Mouse (Mus musculus) inflammation-experienced regulatory T-cells, adult 6 months (primary cell): ENCODE measurements around the gene Mrps30. TPM values are rescaled to one million over a fixed set of nuclear protein-coding genes. Genes with fewer than 3 reads are reported as not detected.

Source experiments
- ATAC-seq: one replicate; pipeline ENCODE4 v1.8.0; 2017
- polyA plus RNA-seq, 3 experiments: library from polyadenylated mRNA; unstranded; fragments of 100-300 nt; shearing (Covaris generic); gene quantifications; one replicate each; pipeline ENCODE4 v1.2.1; 2017

The Mrps30 gene
- 1 to 10 TPM; 1.9 to 3.1 (median 2.4) TPM for polyA plus RNA-seq

DNA sequence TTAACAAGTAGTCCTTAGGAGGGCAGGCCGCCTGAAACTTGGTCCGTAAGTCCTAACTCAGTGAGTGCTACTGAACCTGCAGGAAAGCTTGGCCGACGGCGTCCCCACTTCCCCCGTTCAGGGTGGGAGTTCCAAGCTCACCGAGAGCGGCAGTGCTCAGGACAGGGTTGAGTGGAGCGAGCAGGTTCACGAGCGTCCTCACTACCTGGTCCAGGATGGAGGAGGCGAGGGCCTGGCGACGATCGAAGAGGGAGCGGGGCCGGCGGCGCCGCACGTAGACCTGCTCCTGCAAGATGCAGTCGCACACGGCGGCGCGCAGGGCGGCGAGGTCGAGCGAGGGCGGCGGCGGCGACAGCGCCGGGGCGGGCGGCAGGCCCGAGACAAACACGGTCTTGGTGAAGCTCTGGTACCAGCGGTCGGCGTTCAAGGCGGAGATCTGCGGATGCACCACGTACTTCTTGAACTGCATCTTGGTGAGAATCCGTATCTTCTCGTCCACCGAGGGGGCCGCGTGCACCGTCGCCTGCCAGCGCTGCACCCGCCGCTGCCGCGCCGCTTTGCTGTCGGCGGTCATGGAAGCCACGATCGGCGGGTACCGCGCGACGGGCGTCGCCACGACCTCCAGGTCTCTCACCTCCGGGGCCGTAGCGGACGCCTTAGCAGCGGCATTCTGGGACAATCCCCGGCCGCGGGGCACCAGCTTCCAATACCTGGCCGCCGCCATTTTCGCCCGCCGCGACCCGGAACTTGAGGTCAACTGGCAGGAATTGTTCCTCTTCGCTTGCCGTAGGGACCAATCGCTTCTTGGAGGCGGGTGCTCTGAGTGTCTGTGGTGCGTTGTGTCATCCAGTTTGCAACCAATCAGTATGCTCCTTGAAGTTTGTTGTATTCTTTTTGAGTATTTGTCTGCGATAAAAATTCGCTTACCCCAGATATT is at the start of gene Mrps30, which contains the start of gene B430218F22Rik:
Gene Mrps30 (minus strand): TSS at position 742 of the 937 bp plus-strand sequence.
Gene B430218F22Rik (plus strand): TSS at position 120 of the 937 bp plus-strand sequence.
- ATAC-seq = peak; percentile 95

DNA sequence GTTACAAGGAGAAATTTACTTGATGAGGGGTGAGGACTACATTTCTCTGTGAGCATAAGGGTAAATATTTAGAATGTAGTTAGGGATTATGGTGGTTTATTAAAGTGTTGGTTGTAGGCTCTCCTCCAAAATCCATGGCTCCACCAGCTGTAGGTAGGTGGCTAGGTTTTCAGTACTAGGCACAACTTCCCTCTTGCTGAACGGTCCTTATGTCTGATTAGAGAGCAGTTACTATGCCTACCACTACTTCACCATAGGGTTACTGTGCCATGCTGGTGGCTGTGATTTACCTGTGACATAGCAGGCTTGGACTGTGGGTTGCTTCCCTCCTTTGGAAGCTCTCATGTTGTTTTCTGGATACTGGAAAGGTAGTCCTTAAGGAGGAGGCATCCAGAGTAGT is 33.8 kb upstream of the Mrps30 start:
- no peak for ATAC-seq

DNA sequence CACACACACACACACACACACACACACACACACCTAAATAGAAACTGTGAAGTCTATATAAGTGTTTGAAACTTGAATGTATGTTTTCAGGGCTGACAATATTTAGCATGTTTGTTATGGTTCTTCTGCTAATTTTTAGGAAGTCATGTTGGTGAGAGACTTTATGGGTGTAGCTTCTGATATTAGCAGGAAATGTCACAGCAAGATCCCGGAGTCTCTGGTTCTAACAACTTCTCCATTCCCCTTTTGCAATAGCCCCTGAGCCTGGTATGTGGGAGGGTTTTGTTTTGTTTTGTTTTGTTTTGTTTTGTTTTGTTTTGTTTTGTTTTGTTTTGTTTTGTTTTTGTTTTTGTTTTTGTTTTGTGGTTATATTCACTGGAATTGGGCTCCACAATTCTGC is 33.4 kb upstream of the Mrps30 start:
- no peak for ATAC-seq

DNA sequence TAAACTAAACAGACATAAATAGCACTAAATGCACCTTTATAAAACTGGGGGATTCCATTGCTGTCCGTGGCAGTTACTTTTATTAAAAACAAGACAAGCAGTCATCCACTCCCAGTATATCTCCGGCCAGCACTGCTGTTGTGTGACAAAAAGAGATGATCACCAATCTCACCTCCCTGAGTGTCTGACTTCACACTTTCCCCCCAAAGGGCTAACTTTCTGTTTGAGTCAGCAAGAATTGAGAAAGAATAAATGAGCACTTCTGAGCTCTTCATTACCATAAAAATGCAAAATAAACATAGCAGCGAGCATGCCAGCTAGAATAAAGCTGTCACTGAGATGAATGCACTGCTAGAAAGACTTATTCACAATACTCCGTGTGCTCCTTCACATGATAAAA is 31.1 kb upstream of the Mrps30 start:
- no peak for ATAC-seq

DNA sequence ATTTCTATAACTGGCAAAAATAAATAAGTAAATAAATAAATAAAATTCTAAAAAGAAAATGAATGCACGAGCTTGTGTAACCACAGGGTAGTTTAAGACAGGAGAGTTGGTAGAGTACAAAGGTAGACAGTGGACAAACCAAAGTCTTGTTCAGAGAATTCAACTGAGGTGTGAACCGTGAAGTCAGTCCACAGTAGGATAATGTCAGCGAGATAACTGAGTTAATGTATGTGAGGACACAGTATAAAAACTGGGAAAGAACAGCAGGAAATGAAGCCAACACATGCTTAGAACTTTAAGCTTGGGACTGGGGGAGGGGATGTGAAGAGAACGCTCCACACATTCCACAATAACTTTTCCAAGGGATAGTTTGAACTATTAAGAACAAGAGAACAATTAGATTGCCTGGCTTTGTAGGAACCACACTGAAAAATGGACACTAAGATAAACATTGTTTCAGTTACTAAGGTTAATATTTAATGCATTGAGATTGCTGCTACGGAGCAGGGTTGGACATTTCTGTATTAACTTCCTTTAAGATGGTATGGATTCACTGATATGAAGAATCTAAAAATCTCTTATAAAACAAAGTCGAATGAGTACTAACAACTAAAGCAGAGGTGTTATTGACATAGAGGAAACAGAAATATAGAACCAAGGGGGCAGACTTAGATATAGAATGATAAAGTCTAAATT is 24.4 kb upstream of the Mrps30 start:
- no peak for ATAC-seq

DNA sequence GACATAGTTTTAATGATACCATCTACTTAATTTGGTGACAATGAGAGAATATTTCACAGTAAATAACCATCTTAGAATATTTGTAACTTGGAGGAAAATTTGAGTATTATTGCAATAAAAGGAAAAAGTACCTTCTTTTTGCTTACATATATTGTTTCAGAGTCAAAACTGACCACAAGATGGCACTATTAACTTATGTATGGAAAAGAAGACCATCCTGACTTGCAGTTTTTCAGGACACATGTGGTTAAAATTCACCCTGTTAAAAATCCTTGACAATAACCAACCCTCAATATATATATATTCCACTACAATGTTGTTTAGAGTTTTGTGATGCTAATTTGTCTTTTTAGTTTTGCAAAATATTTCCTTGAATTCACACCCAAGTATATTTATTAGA is 16.5 kb upstream of the Mrps30 start:
- ATAC-seq = no peak

DNA sequence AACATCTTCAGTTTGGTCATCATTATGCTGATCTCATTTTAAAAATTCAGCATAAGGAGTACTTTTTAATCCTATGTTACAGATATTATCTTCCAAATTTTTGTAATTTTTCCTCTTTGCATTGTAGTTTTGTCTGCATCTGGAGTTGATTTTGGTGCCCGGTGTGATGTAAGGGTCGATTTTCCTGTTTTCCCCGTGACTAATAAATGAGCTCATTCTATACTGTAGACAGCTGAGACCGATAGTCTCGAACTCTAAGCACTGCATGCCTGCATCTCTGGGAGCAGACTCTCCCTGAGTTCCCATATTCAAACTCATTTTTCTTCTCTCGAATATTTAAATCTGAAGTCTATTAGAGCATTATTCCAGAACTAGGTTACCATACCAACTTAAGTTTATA is 13.3 kb upstream of the Mrps30 start:
- no peak for ATAC-seq

DNA sequence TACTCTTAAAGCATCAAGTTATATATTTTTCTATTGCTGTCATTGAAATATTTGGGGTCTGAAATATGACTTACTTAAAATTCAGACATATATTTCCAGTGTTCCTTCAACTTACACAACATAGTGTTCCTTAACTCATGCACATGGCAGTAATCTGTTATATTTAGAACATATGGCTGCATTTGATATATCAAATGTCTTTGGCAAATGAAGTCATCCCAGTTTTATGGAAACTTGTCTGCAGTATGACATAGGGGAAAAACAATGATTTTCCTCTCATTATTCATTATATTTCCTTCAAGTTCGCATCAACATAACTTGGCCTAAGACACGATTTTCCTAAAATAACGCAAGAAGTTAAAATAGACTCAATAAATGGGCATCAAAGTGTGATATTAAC is 8.8 kb upstream of the Mrps30 start:
- ATAC-seq = no peak

DNA sequence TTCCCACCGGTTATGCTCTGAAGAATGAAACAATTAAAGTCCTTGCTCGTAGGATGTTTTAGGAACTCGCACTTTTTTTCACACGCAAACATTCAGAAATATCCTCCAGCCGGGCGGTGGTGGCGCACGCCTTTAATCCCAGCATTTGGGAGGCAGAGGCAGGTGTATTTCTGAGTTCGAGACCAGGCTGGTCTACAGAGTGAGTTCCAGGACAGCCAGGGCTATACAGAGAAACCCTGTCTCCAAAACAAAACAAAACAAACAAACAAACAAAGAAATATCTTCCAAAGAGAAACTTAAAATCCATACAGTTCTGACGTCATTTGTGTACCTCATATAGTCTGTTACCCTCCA is 373 bp upstream of the Mrps30 start:
- peak; percentile 18 for ATAC-seq

DNA sequence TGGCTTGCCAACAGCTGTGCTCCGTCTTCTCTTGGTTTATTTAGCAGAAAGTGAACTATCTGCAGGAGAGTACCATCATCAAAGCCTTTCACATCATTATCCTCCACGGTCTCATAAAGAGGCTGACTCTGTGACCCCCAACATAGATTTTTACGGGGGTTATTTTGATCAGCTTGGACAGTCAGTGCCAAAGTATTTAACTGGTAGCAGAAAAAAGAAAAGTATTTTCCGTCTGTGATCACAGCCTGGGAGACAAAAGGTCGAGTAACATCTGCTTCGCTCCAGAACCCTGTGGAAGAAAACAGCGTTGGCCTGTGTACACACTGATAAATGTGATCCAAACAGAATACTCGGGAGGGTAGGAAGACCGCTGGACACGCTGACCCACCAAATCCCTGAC is 6.7 kb downstream of the Mrps30 start:
- no peak for ATAC-seq

DNA sequence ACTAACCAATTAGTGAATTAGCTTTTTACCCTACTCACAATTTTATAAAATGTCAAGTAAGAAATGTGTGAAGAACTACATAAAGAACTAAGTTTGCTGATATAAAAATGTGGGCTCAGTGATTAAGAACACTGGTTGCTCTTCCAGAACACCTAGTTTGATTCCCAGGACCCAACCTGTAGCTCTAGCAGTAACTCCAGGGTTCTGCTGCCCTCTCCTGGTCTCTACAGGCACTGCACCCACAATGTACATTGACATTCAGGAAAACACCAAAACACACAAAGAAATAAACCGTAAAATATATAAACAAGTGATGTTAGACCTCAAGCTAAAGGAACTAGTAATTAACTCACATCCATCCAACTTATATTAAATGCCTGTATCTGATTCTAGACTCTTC is 7.9 kb downstream of the Mrps30 start:
- peak; percentile 87 for ATAC-seq

DNA sequence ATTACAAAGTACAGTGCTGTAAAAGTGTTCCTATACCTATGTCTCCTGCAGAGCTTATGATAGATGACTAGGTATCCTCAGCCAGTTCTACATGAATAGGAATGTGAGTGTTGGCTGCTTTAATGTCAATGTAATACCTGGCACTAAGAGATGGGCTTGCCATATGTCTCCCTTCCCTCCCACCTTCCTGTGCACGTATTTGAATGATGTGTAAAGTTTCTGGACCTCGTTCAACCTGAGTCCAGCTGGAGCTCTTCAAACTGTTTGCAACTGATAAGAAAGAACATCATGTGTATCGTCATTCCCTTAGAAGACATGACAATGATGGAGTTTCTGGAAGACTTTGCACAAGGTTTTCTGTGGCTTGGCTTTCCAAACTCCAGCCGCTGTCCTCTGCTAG is 14.2 kb downstream of the Mrps30 start:
- ATAC-seq = no peak

DNA sequence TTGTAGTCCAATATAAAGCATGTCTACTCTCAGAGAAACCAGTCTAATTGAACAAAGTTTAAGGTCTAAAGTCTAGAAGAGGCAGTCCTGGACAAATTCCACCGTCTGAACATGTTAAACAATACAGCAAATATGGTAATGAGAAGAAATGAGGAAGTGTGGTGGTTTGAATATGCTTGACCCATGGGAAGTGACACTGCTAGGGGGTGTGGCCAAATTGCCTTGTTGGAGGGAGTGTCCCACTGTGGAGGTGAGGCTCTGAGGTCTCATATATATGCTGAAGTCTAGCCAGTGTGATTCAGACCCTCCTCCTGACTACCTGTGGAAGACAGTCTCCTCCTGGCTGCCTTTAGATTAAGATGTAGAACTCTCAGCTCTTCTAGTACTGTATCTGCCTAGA is 21.3 kb downstream of the Mrps30 start:
- ATAC-seq = no peak

DNA sequence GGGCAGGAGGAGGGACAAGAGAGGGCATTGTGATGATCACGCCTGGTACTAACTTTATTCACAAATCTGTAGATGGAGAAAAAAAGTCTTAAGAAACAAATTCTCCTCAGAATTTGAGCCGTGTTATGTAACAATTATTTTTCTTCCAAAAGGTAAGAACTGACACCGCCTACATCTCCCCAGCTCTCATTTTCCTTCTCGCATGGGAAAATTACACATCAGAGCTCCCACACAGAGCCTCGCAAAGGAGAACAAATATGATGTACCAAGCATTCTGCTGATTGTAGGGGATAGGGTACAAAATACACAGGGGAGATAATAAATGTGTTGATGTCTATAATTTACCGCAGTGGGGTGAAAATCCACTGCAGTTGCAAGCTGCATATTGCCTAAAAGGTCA is 23.7 kb downstream of the Mrps30 start:
- no peak for ATAC-seq

DNA sequence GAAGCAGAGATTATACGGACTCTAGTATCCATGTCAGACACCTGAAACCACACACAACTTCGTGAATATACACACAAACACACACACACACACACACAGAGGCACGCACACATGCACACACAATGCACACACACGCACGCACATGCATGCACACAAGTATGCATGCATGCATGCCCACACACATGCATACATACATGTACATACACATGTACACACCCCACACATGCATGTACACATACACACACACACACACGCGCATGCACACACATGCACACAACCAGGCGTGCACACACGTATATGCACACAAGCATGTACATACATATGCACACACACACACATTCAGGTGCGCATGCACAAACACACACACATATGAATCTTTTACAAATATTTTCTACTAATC is 36.2 kb downstream of the Mrps30 start:
- no peak for ATAC-seq

DNA sequence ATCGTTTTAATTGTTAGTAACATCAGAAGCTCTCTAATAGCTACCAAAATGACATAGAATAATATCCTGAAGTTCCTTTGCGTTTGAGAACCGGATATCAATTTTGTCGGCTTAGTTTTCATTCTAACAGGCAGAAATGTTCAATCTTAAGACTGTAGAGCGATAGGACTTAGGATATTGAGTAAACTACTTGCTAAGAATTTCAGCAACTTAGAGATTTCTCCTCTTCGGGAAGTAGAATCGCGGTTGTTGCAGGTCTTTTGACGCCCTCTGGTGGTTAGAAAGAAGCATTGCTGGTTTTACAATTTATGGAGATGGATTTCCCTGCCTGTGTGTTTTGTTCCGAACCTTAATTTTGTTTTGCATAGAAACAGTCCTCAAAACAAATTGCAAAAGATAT is 36.8 kb downstream of the Mrps30 start:
- peak; percentile 41 for ATAC-seq

Other genes with a start within 250 kb of the Mrps30 start
- under 1 TPM in 2 of 3 experiments, not detected in 1; 0.29 to 0.40 TPM for gene B430218F22Rik, start 622 bp downstream of the Mrps30 start, polyA plus RNA-seq